Mouse (Mus musculus) cerebral cortex, adult 2 months (tissue): ENCODE data around the gene Mmp1b.

Experiments used
- WGBS: fragments of 180-500 bp; shearing (Covaris S2); methylation state at CpG from one replicate; pipeline ENCODE4 v1.1.7; 2018; 5-methylcytosine and 5-hydroxymethylcytosine counted together

Gene Mmp1b

GRCm38 (mm10) chr9:7387947-7388346, at the start of gene Mmp1b:
Mmp1b (minus strand) TSS chr9:7388047.

GRCm38 (mm10) chr9:7396556-7396955, 8.7 kb upstream of the Mmp1b start:
- 80% methylated on average over 8 of the region's 8 CpGs for WGBS

DNA sequence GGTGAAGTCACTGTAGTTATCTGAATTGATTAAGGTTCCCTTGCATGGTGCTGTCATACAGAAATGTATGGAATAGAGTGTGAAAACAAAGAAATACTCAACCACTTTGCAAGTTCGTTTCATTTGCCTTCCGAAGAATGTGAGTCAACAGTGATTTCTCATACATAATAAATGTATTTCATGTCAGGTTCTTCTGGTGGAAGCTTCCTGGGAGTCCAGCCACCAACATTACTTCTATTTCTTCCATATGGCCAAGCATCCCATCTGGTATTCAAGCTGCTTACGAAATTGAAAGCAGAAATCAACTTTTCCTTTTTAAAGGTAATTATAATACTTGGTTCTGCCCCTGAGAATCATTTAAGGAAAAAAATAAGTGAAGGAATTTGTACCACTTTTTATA, 33.3 kb downstream of the Mmp1b start:
- 43% methylated on average over 3 of the region's 3 CpGs for WGBS

DNA sequence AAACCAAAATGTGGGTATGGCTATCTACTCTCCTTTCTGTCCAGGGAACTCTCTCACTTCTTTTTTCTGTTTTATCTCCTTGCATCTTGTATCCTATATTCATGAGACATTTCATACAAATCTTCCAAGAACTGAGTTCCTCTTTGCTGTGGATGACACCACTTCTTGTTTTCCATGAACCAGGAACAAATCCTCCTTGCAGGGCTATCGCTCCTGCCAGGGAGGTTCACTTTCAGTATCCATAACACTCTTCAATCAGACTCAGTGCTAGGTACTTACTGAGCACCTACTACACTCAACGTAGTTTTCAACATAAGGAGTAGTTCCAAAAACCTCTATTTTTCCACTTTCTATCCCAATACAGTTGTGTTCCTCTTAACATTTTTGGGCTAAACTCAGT, 42.3 kb downstream of the Mmp1b start:
- 83% methylated on average over 2 of the region's 2 CpGs for WGBS

GRCm38 (mm10) chr9:7344107-7344506, 43.7 kb downstream of the Mmp1b start, which contains the start of gene Mmp12:
Mmp12 (plus strand) TSS chr9:7344381.

GRCm38 (mm10) chr9:7335766-7336680, 51.8 kb downstream of the Mmp1b start:
- 89% methylated on average over 5 of the region's 6 CpGs for WGBS
